Mouse (Mus musculus): ENCODE results near the gene B430305J03Rik. TPM values are rescaled to one million over a fixed set of nuclear protein-coding genes. Genes with fewer than 3 reads are reported as not detected.

Gene B430305J03Rik
- polyA plus RNA-seq, 1 experiment from 2014 or later = not detected

DNA sequence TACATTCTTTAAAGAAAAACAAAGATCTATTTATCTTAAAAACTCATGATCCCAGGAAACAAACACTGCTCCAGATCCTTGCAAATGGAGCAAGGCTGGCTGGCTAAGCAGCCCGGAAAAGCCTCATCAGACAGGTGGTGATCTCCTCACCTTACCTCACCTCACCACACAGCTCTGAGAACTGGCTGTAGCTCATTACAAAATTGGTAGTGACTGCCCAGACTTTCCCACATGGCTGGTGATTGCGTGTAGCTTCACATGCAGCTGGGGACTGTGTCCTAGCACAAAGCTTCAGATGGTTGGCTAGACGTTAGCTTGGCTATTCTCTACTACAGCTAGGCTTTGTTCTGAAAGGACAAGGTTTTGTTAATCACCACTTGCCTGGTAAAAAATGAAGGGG, 28.5 kb downstream of the B430305J03Rik start:
- H3K27me3 ChIP-seq (ENCODE audit: control insufficient read depth, insufficient read depth, low read length) = no peaks in the 10 kb centered on the region
- H3K4me3 ChIP-seq (ENCODE audit: low read depth, low read length) = no peak overlapping the region
- 67% methylated on average over 3 of the region's 3 CpGs for WGBS
- H3K36me3 ChIP-seq (ENCODE audit: control insufficient read depth, insufficient read depth, low read length) = no peaks in the 10 kb centered on the region
- H3K4me2 ChIP-seq (replicated peaks; ENCODE audit: low read depth, low read length) = no peak overlapping the region
- ATAC-seq (ENCODE audit: insufficient number of reproducible peaks, insufficient read depth, low FRiP score, low read depth) = no peak
- H3K9me3 ChIP-seq (ENCODE audit: control insufficient read depth, low read depth, low read length) = no peaks in the 10 kb centered on the region
- H3K9ac ChIP-seq (replicated peaks; ENCODE audit: low read depth, low read length) = no peak overlapping the region
- no peaks in the 10 kb centered on the region for H3K4me1 ChIP-seq (ENCODE audit: control insufficient read depth, insufficient read depth, low read length)
- no peak overlapping the region for H3K27ac ChIP-seq (ENCODE audit: low read length)

- 37% methylated on average over 2 of the region's 2 CpGs for WGBS
- no peak for ATAC-seq (ENCODE audit: insufficient number of reproducible peaks, insufficient read depth, low FRiP score, low read depth)
- H3K4me3 ChIP-seq (ENCODE audit: low read depth, low read length) = no peak overlapping the region
Observed at GRCm38 (mm10) chr3:61336205-61336604, 29.5 kb downstream of the B430305J03Rik start.

DNA sequence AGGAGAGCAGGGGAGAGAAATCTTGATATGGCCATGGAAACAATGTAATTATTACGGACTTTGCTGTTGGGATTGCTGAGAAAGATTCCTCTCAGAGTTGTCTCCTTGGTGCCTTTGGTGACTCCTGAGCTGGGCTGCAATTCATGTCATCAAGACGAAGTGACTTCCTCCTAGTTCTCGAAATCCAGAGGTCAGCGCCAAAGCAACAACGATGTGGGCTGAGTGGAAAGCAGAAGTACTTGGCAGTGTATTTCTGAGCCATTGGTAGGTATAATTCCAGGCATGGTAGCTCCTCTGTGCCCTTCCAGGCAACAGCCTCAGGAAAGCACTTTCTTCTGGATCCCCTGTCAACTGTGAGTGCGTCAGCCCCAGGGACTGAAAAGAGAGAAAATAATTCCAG, 44.1 kb downstream of the B430305J03Rik start:
- Histone ChIP-seq H3K9me3 (ENCODE audit: control insufficient read depth, low read depth, low read length) (no peaks in the 10 kb centered on the region), H3K4me2 (replicated peaks; ENCODE audit: low read depth, low read length) (no peak overlapping the region), H3K4me1 (ENCODE audit: control insufficient read depth, insufficient read depth, low read length) (no peaks in the 10 kb centered on the region), H3K9ac (replicated peaks; ENCODE audit: low read depth, low read length) (no peak overlapping the region), H3K4me3 (ENCODE audit: low read depth, low read length) (no peak overlapping the region), H3K27ac (ENCODE audit: low read length) (no peak overlapping the region), H3K27me3 (ENCODE audit: control insufficient read depth, insufficient read depth, low read length) (no peaks in the 10 kb centered on the region), H3K36me3 (ENCODE audit: control insufficient read depth, insufficient read depth, low read length) (no peaks in the 10 kb centered on the region)
- no peak for ATAC-seq (ENCODE audit: insufficient number of reproducible peaks, insufficient read depth, low FRiP score, low read depth)
- 80% methylated on average over 6 of the region's 6 CpGs for WGBS

More at GRCm38 (mm10) chr3:61336205-61336604, 29.5 kb downstream of the B430305J03Rik start:
- H3K36me3 ChIP-seq (ENCODE audit: control insufficient read depth, insufficient read depth, low read length) = no peaks in the 10 kb centered on the region
- no peak overlapping the region for H3K27ac ChIP-seq (ENCODE audit: low read length)
- no peaks in the 10 kb centered on the region for H3K9me3 ChIP-seq (ENCODE audit: control insufficient read depth, low read depth, low read length)
- H3K4me1 ChIP-seq (ENCODE audit: control insufficient read depth, insufficient read depth, low read length) = no peaks in the 10 kb centered on the region
- no peak overlapping the region for H3K9ac ChIP-seq (replicated peaks; ENCODE audit: low read depth, low read length)
- H3K4me2 ChIP-seq (replicated peaks; ENCODE audit: low read depth, low read length) = no peak overlapping the region
- no peaks in the 10 kb centered on the region for H3K27me3 ChIP-seq (ENCODE audit: control insufficient read depth, insufficient read depth, low read length)

DNA sequence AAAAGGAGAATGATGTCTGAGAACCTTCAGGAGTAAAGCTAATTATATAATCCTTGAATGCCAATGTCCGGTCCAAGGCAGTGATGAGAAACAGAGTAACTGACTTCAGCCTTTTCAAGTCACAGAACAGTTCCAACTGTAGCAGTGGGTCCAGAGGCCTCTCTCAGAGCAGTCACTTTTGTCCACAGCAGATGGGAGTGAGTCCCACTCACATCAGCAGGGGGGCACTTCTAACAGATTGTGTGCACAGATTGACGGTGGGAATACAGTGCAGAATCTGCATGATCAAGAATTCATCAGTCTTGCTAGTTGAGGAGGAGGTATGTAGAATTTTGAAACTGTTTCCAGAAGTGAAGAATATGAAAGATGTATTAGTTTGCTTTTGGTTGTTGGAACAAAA, 45.7 kb downstream of the B430305J03Rik start:
- ATAC-seq (ENCODE audit: insufficient number of reproducible peaks, insufficient read depth, low FRiP score, low read depth) = no peak
- no peak overlapping the region for H3K4me2 ChIP-seq (replicated peaks; ENCODE audit: low read depth, low read length)
- H3K27ac ChIP-seq (ENCODE audit: low read length) = no peak overlapping the region
- H3K9me3 ChIP-seq (ENCODE audit: control insufficient read depth, low read depth, low read length) = no peaks in the 10 kb centered on the region
- H3K36me3 ChIP-seq (ENCODE audit: control insufficient read depth, insufficient read depth, low read length) = no peaks in the 10 kb centered on the region
- H3K4me3 ChIP-seq (ENCODE audit: low read depth, low read length) = no peak overlapping the region
- no peak overlapping the region for H3K9ac ChIP-seq (replicated peaks; ENCODE audit: low read depth, low read length)
- H3K27me3 ChIP-seq (ENCODE audit: control insufficient read depth, insufficient read depth, low read length) = no peaks in the 10 kb centered on the region
- no peaks in the 10 kb centered on the region for H3K4me1 ChIP-seq (ENCODE audit: control insufficient read depth, insufficient read depth, low read length)
- 67% methylated on average over 2 of the region's 2 CpGs for WGBS

DNA sequence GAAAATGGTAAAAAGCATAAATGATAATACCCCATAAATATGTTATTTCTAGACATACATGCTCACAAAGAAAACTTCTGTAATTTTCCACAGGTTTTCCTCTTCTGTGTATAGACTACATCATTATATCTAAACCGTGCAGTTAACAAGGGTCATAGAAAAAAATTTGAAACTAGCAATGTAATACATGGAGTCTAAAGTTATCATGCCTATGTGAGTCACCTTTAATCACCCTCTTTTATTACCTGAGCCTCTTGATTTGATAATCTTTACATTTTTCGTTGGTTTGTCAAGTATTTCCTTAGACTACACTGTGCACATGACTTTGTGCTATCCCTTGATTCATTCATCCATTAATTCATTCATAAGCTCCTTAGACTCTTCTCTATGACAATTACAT, 50.7 kb downstream of the B430305J03Rik start:
- Histone ChIP-seq H3K4me3 (ENCODE audit: low read depth, low read length) (no peak overlapping the region), H3K4me2 (replicated peaks; ENCODE audit: low read depth, low read length) (no peak overlapping the region), H3K4me1 (ENCODE audit: control insufficient read depth, insufficient read depth, low read length) (no peaks in the 10 kb centered on the region), H3K9me3 (ENCODE audit: control insufficient read depth, low read depth, low read length) (no peaks in the 10 kb centered on the region), H3K36me3 (ENCODE audit: control insufficient read depth, insufficient read depth, low read length) (no peaks in the 10 kb centered on the region), H3K27ac (ENCODE audit: low read length) (no peak overlapping the region), H3K27me3 (ENCODE audit: control insufficient read depth, insufficient read depth, low read length) (no peaks in the 10 kb centered on the region), H3K9ac (replicated peaks; ENCODE audit: low read depth, low read length) (no peak overlapping the region)
- ATAC-seq (ENCODE audit: insufficient number of reproducible peaks, insufficient read depth, low FRiP score, low read depth) = no peak
- 65% methylated on average over 2 of the region's 2 CpGs for WGBS

Other genes with a start within 250 kb of the B430305J03Rik start
- 11.2 and 11.5 TPM in 2 replicates for gene Rap2b, start 4.3 kb downstream of the B430305J03Rik start, polyA plus RNA-seq (2014; fragmentation: Nextera tagmentation; extraction: Ambion mirVana)

Data from stomach, embryonic 14.5 days (tissue).